Mouse (Mus musculus) granulocyte monocyte progenitor cell, adult 5-6 weeks (primary cell): ENCODE results near the gene Dnmt3b. TPM values are rescaled to one million over a fixed set of nuclear protein-coding genes. Genes with fewer than 3 reads are reported as not detected.
"Not testable (repeated sequence)": the region's sequence is repeated elsewhere in the genome, so short reads cannot be mapped to it uniquely, and the experiment has no call there.

Experiments used
- ATAC-seq: replicated peaks from 2 replicates; pipeline ENCODE4 v1.8.0; 2016; ENCODE audit warnings: mild to moderate bottlenecking, moderate TSS enrichment, inconsistent platforms; ENCODE audit not compliant: poor library complexity, severe bottlenecking
- total RNA-seq, 2 experiments: library from RNA; stranded (forward) in 1 of 2; stranded (reverse) in 1 of 2; fragments of 200-712, 200-1000 nt in 1 of 2; fragments of >200 nt in 1 of 2; fragmentation: Nextera tagmentation in 1 of 2; gene quantifications; 2 replicates each; pipeline ENCODE4 v1.2.3; 2014 to 2017

Gene Dnmt3b
- total RNA-seq, 2 experiments from 2014 or later, result 13.9 to 23.7 TPM

- ATAC-seq, result 0 out of 2 replicates have a peak, but pooled peaks have one; percentile 1
These were observed 16.4 kb upstream of the Dnmt3b start for GRCm38 (mm10) chr2:153632871-153633226.

GRCm38 (mm10) chr2:153633259-153633658 lies 16.0 kb upstream of the Dnmt3b start:
- no peak for ATAC-seq

- ATAC-seq, result peak; percentile 49
These were observed 10.1 kb upstream of the Dnmt3b start for GRCm38 (mm10) chr2:153638977-153639680.

- 0 out of 2 replicates have a peak, but pooled peaks have one; percentile 20 for ATAC-seq
These were observed 6.8 kb upstream of the Dnmt3b start for GRCm38 (mm10) chr2:153642496-153642895.

GRCm38 (mm10) chr2:153642999-153643398 lies 6.3 kb upstream of the Dnmt3b start:
- no peak for ATAC-seq

- peak; percentile 13 for ATAC-seq
These were observed 415 bp upstream of the Dnmt3b start for GRCm38 (mm10) chr2:153648773-153649297.

- ATAC-seq, result 0 out of 2 replicates have a peak, but pooled peaks have one; percentile 10
These were observed 901 bp downstream of the Dnmt3b start for GRCm38 (mm10) chr2:153650014-153650687.

GRCm38 (mm10) chr2:153651681-153652080 lies 2.4 kb downstream of the Dnmt3b start:
- no peak for ATAC-seq

- ATAC-seq, result not testable (repeated sequence)
These were observed 8.4 kb downstream of the Dnmt3b start for GRCm38 (mm10) chr2:153657659-153658058.

- no peak for ATAC-seq
These were observed 11.4 kb downstream of the Dnmt3b start for GRCm38 (mm10) chr2:153660616-153661015.

- no peak for ATAC-seq
These were observed 16.2 kb downstream of the Dnmt3b start for GRCm38 (mm10) chr2:153665401-153665800.

GRCm38 (mm10) chr2:153668754-153669376 lies 19.6 kb downstream of the Dnmt3b start:
- ATAC-seq, result peak; percentile 53

GRCm38 (mm10) chr2:153670111-153670510 lies 20.9 kb downstream of the Dnmt3b start:
- ATAC-seq, result no peak

- no peak for ATAC-seq
These were observed 23.4 kb downstream of the Dnmt3b start for GRCm38 (mm10) chr2:153672619-153673018.

GRCm38 (mm10) chr2:153675364-153675763 lies 26.1 kb downstream of the Dnmt3b start:
- ATAC-seq, result not testable (repeated sequence)

- ATAC-seq, result no peak
These were observed 27.7 kb downstream of the Dnmt3b start for GRCm38 (mm10) chr2:153676944-153677343.

GRCm38 (mm10) chr2:153677550-153677949 lies 28.3 kb downstream of the Dnmt3b start:
- no peak for ATAC-seq

GRCm38 (mm10) chr2:153679959-153680358 lies 30.7 kb downstream of the Dnmt3b start:
- ATAC-seq, result no peak

GRCm38 (mm10) chr2:153693413-153693812 lies 44.2 kb downstream of the Dnmt3b start:
- ATAC-seq, result not testable (repeated sequence)

- ATAC-seq, result peak; percentile 84
These were observed 45.3 kb downstream of the Dnmt3b start for GRCm38 (mm10) chr2:153694462-153695085.
